Mouse (Mus musculus): ENCODE results near the gene Nacc1.
"Not testable (repeated sequence)": the region's sequence is repeated elsewhere in the genome, so short reads cannot be mapped to it uniquely, and the experiment has no call there.

Nacc1 gene

GRCm38 (mm10) chr8:84698288-84698687, 10.6 kb upstream of the Nacc1 start:
- no peak for DNase-seq

- DNase-seq = peak; percentile 64
Observed at GRCm38 (mm10) chr8:84697166-84698130, 9.8 kb upstream of the Nacc1 start.

GRCm38 (mm10) chr8:84695140-84695539, 7.5 kb upstream of the Nacc1 start:
- no peak for DNase-seq

GRCm38 (mm10) chr8:84693332-84693731, 5.7 kb upstream of the Nacc1 start:
- no peak for DNase-seq

GRCm38 (mm10) chr8:84689091-84689915, 1.6 kb upstream of the Nacc1 start:
- peak; percentile 88 for DNase-seq

GRCm38 (mm10) chr8:84687003-84687704, 508 bp downstream of the Nacc1 start:
- DNase-seq = peak; percentile 50

GRCm38 (mm10) chr8:84686191-84687002, 1.3 kb downstream of the Nacc1 start, which contains the start of gene Trmt1:
TSS of gene Trmt1 (plus strand) at chr8:84686307.
- DNase-seq = peak; percentile 33

- no peak for DNase-seq
Observed at GRCm38 (mm10) chr8:84684537-84684936, 3.1 kb downstream of the Nacc1 start.

- DNase-seq = no peak
Observed at GRCm38 (mm10) chr8:84682257-84682656, 5.4 kb downstream of the Nacc1 start.

GRCm38 (mm10) chr8:84681476-84681875, 6.2 kb downstream of the Nacc1 start:
- DNase-seq = no peak

- DNase-seq = no peak
Observed at GRCm38 (mm10) chr8:84677305-84677704, 10.4 kb downstream of the Nacc1 start.

GRCm38 (mm10) chr8:84670295-84671006, 17.2 kb downstream of the Nacc1 start:
- DNase-seq = not testable (repeated sequence)

GRCm38 (mm10) chr8:84668731-84669485, 18.8 kb downstream of the Nacc1 start:
- no peak for DNase-seq

GRCm38 (mm10) chr8:84668081-84668480, 19.6 kb downstream of the Nacc1 start:
- no peak for DNase-seq

GRCm38 (mm10) chr8:84665385-84665893, 22.2 kb downstream of the Nacc1 start:
- DNase-seq = no peak

- peak; percentile 78 for DNase-seq
Observed at GRCm38 (mm10) chr8:84664566-84665384, 22.9 kb downstream of the Nacc1 start.

GRCm38 (mm10) chr8:84663483-84664327, 24.0 kb downstream of the Nacc1 start:
- DNase-seq = peak; percentile 95

GRCm38 (mm10) chr8:84662581-84663065, 25.0 kb downstream of the Nacc1 start, which contains the start of gene Ier2:
TSS of gene Ier2 (minus strand) at chr8:84662852.
- DNase-seq = peak; percentile 93
